Comparison of ENCODE assay signal across 10 mouse cellular contexts in the genomic region with DNA sequence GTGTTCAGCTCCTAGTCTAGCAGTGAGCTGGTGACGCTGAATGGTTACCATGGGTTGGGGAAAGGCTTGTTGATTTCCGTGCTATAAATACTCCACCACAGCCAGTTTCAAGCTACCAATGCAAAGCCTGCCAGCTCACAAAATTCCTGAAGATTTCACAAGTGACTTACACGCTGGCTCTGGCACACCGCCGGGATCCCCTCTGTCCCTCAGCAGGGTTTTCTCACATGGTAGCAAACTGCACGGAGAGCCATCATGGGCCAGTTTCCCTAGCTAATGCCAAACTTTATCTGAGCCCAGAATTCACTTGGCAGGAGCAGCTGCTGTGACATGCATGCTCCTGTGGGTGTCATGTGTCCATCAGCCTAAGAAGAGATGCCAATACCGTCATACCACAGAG. TPM values are rescaled to one million over a fixed set of nuclear protein-coding genes. Genes with fewer than 3 reads are reported as not detected.
DNase-seq lines count a peak whose midpoint lies in the region; ATAC-seq lines count a peak whose summit lies in the region.
"Had no signal": no experiment of that assay in that cellular context is flagged by ENCODE, and none has a peak within 500 bp of the region (broad histone marks: within the 10 kb centered on the region; RNA-seq: fewer than 3 reads in every experiment).

No protein-coding gene starts in this region.

- DNase-seq in kidney, postnatal 10 days = peak; percentile 8
- DNase-seq in gastrocnemius, adult 8-10 months (ENCODE audit: low spot score in 2 of 2) = peak; percentile 41 to 47
- DNase-seq in layer of hippocampus, adult 18-20 months (ENCODE audit: low spot score in 2 of 2) = peak; percentile 6 to 13
- peak; percentile 26 to 36 for DNase-seq in right cerebral cortex, adult 2 months (ENCODE audit: low spot score in 2 of 2)
- no peak for DNase-seq in thymus, postnatal 10 days (ENCODE audit: low spot score in 2 of 2)
- DNase-seq in embryo, embryonic 10.5 days (ENCODE audit: low spot score) = no peak
- DNase-seq: liver, embryonic 13.5 days had no signal

- ATAC-seq in kidney, embryonic 15.5 days (replicated peaks; ENCODE audit: low FRiP score) = no peak
- no peak for ATAC-seq in monocyte, adult 5-6 weeks (replicated peaks; ENCODE audit: insufficient number of reproducible peaks, low FRiP score, low TSS enrichment, poor library complexity, severe bottlenecking)

- no peak overlapping the region for H3K27ac ChIP-seq in kidney, embryonic 15.5 days
- H3K27ac ChIP-seq: embryonic facial prominence, embryonic 15.5 days; liver, embryonic 13.5 days had no signal

- H3K4me1 ChIP-seq in kidney, embryonic 15.5 days = 0 out of 2 replicates have a peak, but pooled peaks cover 7% of the 10 kb centered on the region
- H3K4me1 ChIP-seq: embryonic facial prominence, embryonic 15.5 days; liver, embryonic 13.5 days had no signal

- no peak overlapping the region for H3K4me2 ChIP-seq in kidney, embryonic 15.5 days
- H3K4me2 ChIP-seq: embryonic facial prominence, embryonic 15.5 days; liver, embryonic 13.5 days had no signal

- H3K27me3 ChIP-seq in kidney, embryonic 15.5 days = no peaks in the 10 kb centered on the region
- H3K27me3 ChIP-seq: embryonic facial prominence, embryonic 15.5 days; liver, embryonic 13.5 days had no signal

- H3K36me3 ChIP-seq in kidney, embryonic 15.5 days = no peaks in the 10 kb centered on the region
- H3K36me3 ChIP-seq: embryonic facial prominence, embryonic 15.5 days; liver, embryonic 13.5 days had no signal

- H3K9me3 ChIP-seq in kidney, embryonic 15.5 days (replicated peaks) = no peaks in the 10 kb centered on the region
- H3K9me3 ChIP-seq: embryonic facial prominence, embryonic 15.5 days; liver, embryonic 13.5 days had no signal

- H3K9ac ChIP-seq in kidney, embryonic 15.5 days = no peak overlapping the region
- H3K9ac ChIP-seq: embryonic facial prominence, embryonic 15.5 days; liver, embryonic 13.5 days had no signal

- WGBS in kidney, embryonic 15.5 days = 80% methylated on average over 7 of the region's 7 CpGs

- H3K4me3 ChIP-seq in kidney, embryonic 15.5 days (replicated peaks) = no peak overlapping the region
- H3K4me3 ChIP-seq: embryonic facial prominence, embryonic 15.5 days; liver, embryonic 13.5 days had no signal

RNA-seq across cellular contexts. Expression of a gene that starts 36.4 kb away (rescaled TPM):
- 0.43 and 0.44 TPM in 2 replicates for polyA plus RNA-seq in kidney, embryonic 15.5 days (2015; fragmentation: Nextera tagmentation; extraction: Ambion mirVana)
- not detected for total RNA-seq in gastrocnemius, adult 8-10 months (2022)
- total RNA-seq in layer of hippocampus, adult 18-20 months (2021) = not detected
- 82.2 to 248 TPM (median 102 TPM) in 3 replicates for total RNA-seq in monocyte, adult 5-6 weeks (2017)

RNA-seq across cellular contexts. Expression of a gene that starts 41.5 kb away (rescaled TPM):
- 0.12 and 0.27 TPM in 2 replicates for polyA plus RNA-seq in kidney, embryonic 15.5 days (2015; fragmentation: Nextera tagmentation; extraction: Ambion mirVana)
- not detected for total RNA-seq in gastrocnemius, adult 8-10 months (2022)
- not detected for total RNA-seq in layer of hippocampus, adult 18-20 months (2021)
- total RNA-seq in monocyte, adult 5-6 weeks (2017) = 1.0 to 3.5 TPM (median 2.2 TPM) in 3 replicates

Comparison
In these comparisons a context has a peak if more than half of its experiments do, and no peak if none do; other contexts are left out.
1. DNase-seq: peak in kidney, postnatal 10 days (single experiment), gastrocnemius, adult 8-10 months (2 of 2), layer of hippocampus, adult 18-20 months (2 of 2) and right cerebral cortex, adult 2 months (2 of 2); none in thymus, postnatal 10 days (0 of 2) and embryo, embryonic 10.5 days (single experiment).
2. RNA of a gene that starts 36.4 kb away (total RNA-seq): 82.2 to 248 TPM in monocyte, adult 5-6 weeks; not detected in layer of hippocampus, adult 18-20 months and not detected in gastrocnemius, adult 8-10 months; every median in the first group is over 10 times any median in the second.